Mouse (Mus musculus) G1E (cell line): ENCODE data around the gene Catsperz.

Experiments
- CTCF ChIP-seq: IDR thresholded peaks from 2 replicates; pipeline ENCODE4 v1.5.1; 2012; ENCODE audit warnings: low read depth, low read length, inconsistent platforms, mixed read lengths
- GATA2 ChIP-seq: IDR thresholded peaks from 2 replicates; pipeline ENCODE4 v1.6.1; 2012; ENCODE audit warnings: low read depth, low read length, inconsistent platforms, borderline replicate concordance
- TAL1 ChIP-seq: conservative IDR thresholded peaks from 2 replicates; pipeline ENCODE4 v1.6.1; 2012; ENCODE audit warnings: low read depth, low read length, inconsistent platforms, mixed read lengths

DNA sequence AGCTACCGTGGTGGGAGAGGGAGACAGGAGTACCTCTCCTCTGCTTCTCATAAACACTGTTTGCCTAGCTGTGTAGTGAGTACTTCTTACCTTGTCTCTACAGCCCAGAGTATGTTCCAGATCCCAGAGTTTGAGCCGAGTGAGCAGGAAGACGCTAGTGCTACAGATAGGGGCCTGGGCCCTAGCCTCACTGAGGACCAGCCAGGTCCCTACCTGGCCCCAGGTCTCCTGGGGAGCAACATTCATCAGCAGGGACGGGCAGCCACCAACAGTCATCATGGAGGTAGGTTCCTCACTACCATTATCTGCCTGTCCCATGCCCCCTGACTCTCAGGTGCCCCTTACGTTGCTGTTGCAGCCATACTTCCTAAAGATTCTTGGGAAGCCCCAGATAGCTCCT lies 17.6 kb upstream of the Catsperz start:
- TF ChIP-seq CTCF (no peak), TAL1 (no peak), GATA2 (no peak)
